Mouse (Mus musculus) cerebellum, postnatal 4 days (tissue): ENCODE measurements around the gene Sf3b1.
"Not testable (repeated sequence)": the region's sequence is repeated elsewhere in the genome, so short reads cannot be mapped to it uniquely, and the experiment has no call there.

Source experiments
- DNase-seq, 2 experiments: peaks; one replicate each; pipeline ENCODE4 v3.0.0; 2022; ENCODE audit warnings: low spot score in 2 of 2, mixed read lengths in 1 of 2

Sf3b1 gene

GRCm38 (mm10) chr1:54956995-54957394 lies 70.3 kb downstream of the Sf3b1 start:
- not testable (repeated sequence) for DNase-seq

GRCm38 (mm10) chr1:54954856-54955255 lies 72.4 kb downstream of the Sf3b1 start:
- no peak for DNase-seq

GRCm38 (mm10) chr1:54944648-54945047 lies 82.6 kb downstream of the Sf3b1 start:
- DNase-seq = no peak

- no peak for DNase-seq
These were observed 91.8 kb downstream of the Sf3b1 start for GRCm38 (mm10) chr1:54935466-54935865.
